Mouse (Mus musculus) stomach, postnatal 0 days (tissue): ENCODE measurements around the gene Sall4.

Experiments
- CTCF ChIP-seq: IDR thresholded peaks from 2 replicates; pipeline ENCODE4 v1.5.1; 2016; ENCODE audit warnings: antibody characterized with exemption, low read depth, mild to moderate bottlenecking, moderate library complexity
- EP300 ChIP-seq: optimal IDR thresholded peaks from 2 replicates; pipeline ENCODE3; 2016; ENCODE audit warnings: antibody characterized with exemption

- no peak for TF ChIP-seq CTCF
- TF ChIP-seq EP300 = no peak
Observed at GRCm38 (mm10) chr2:168767582-168767981, at the start of gene Sall4.
